Mouse (Mus musculus) bone marrow macrophage, adult 2 months (primary cell): ENCODE measurements around the gene Nkx2-2. TPM values are rescaled to one million over a fixed set of nuclear protein-coding genes. Genes with fewer than 3 reads are reported as not detected.
"Not testable (repeated sequence)": the region's sequence is repeated elsewhere in the genome, so short reads cannot be mapped to it uniquely, and the experiment has no call there.

Source experiments
- H3K27ac ChIP-seq: 2 replicates; pipeline ENCODE4 v1.5.1; 2012; ENCODE audit warnings: low read depth, low read length; ENCODE audit not compliant: insufficient read depth
- H3K4me1 ChIP-seq: 2 replicates; pipeline ENCODE4 v1.6.1; 2012; ENCODE audit warnings: low read length; ENCODE audit not compliant: control insufficient read depth, insufficient read depth
- H3K4me3 ChIP-seq: 2 replicates; pipeline ENCODE4 v1.5.1; 2012; ENCODE audit warnings: mild to moderate bottlenecking, low read length, moderate library complexity; ENCODE audit not compliant: insufficient read depth
- CTCF ChIP-seq: IDR thresholded peaks from 2 replicates; pipeline ENCODE4 v1.5.1; 2012; ENCODE audit warnings: low read depth, mild to moderate bottlenecking, low read length, moderate library complexity
- POLR2A ChIP-seq: IDR thresholded peaks from 2 replicates; pipeline ENCODE4 v1.6.1; 2012; ENCODE audit warnings: mild to moderate bottlenecking, low read depth, low read length, borderline replicate concordance
- polyA plus RNA-seq: library from polyadenylated mRNA; stranded (reverse); fragments of >200 nt; gene quantifications from 2 replicates; pipeline ENCODE4 v1.2.4, GENCODE M21; 2012; ENCODE audit not compliant: missing spikeins, insufficient read depth, insufficient read length

The Nkx2-2 gene
- polyA plus RNA-seq, 1 experiment, result not detected

DNA sequence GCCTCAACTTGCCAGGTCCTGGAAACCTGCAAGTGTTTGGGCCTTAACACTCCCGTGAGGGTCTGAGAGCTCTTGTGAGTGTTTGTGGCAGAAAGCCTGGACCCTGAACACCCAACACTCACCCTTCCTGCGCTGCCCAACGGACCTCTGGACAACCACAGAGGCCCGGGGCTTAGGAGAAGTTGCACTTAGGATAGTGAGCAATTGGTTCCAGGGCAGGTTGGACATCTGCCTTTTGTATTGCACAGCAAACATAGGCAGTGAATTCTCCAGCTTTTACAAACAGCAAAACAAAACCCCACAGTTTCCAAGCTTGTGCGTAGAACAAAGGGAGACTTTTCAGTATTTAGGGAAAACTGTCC is 12.8 kb downstream of the Nkx2-2 start:
- H3K4me3 ChIP-seq, result no peak overlapping the region
- 0 out of 2 replicates have a peak, but pooled peaks cover 4% of the 10 kb centered on the region for H3K4me1 ChIP-seq
- H3K27ac ChIP-seq, result no peak overlapping the region
- TF ChIP-seq CTCF, result no peak
- TF ChIP-seq POLR2A, result no peak

DNA sequence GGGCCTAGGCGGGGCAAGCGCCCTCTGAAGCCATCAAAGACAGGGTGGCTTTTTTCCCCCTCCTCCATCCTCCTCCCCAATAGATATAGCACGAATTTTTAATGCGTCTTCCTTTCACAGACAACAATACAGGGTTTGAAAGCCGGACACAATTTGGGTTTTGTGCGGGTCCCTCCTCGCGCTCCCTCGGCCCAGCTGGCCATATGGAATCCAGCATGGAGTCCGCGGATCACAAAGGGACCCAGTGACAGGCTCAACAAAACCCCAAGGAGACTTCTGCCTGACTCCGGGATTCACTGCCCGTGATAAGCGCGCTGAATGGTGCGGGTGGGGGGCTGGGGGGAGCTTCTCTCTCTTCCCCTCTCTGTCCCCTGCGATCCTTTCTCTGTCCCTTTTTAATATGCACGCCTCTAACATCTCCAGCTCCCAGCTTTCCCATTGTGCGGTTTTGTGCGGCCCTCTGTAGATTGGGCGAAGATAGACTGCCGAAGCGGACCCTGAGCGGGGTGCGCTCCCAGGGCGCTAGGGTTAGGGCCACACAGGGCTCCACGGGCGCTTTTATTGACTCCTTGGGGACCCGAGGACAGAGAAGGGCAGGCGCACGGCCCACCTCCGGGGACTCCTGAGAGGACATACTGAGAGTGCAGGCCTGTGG is 13.3 kb downstream of the Nkx2-2 start:
- Histone ChIP-seq H3K4me3 (no peak overlapping the region), H3K4me1 (0 out of 2 replicates have a peak, but pooled peaks cover 4% of the 10 kb centered on the region), H3K27ac (no peak overlapping the region)
- no peak for TF ChIP-seq CTCF

DNA sequence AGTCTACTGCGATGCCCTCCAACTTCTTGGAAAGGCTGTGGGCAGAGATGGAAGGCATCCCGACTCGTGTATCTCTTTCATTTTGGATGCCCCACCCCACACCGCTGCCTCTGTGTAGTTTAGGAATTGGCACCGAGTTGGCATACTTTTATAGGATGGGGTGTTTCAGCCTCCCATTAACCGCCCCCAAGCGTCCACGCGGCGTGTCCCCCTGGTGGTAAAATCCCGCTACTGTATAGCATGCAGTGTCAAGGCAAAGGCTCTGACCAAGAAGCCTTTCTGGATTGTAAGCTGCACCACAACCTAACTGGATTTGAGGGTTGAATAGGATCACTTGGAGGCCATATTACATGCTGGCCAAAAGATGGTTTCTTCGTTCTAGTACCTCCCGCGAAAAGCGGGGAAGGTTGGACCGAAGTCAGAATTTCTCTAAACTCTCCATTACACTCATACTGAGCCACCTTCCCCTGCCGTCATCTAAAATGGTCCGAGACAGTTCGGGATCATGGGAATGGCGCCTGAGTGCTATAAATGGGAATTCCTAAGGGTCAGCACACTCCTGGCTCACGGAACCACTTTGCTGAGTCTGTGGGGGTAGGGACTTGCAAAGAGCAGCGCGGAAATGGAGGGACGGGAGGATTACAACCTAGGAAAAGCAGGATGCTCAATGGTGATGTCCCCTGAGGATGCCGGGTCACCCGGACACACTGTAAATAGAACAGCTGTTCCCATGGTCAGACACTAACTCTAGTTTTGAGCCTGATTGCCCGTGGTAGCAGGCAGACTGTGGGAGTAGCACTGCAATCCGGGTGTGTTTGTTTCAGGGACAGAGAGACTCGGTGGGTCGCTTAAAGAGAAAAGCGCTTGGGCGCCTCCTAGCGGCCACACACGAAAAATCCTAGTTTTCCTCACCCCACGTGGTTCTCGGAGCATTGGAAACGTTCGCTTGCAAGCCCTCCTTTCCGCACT is 15.7 kb downstream of the Nkx2-2 start:
- Histone ChIP-seq H3K27ac (no peak overlapping the region), H3K4me3 (peak overlapping the region; percentile 15), H3K4me1 (0 out of 2 replicates have a peak, but pooled peaks cover 2% of the 10 kb centered on the region)
- TF ChIP-seq CTCF, result peak; percentile 74
- TF ChIP-seq POLR2A, result no peak

DNA sequence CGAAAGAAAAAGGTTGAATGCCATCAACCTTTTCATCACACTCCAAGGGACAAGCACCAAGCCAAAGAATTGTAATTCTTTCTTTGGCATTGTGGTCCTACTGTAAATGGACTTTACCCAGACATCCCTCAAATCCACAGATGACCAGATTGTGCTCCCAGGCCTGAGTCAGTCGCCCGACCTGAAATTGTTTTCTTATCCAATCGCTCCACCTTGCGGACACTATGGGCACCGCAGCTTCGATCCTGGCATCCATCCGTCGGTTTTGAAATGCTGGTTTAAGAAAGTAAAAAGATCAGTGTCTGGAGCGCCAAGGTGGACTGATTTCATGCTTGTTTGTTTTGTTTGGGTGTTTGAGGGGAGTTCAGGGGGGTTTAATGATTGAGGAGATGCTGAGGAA is 16.4 kb downstream of the Nkx2-2 start:
- H3K4me1 ChIP-seq, result 0 out of 2 replicates have a peak, but pooled peaks cover 2% of the 10 kb centered on the region
- no peak overlapping the region for H3K27ac ChIP-seq
- TF ChIP-seq POLR2A (no peak), CTCF (peak; percentile 58)
- H3K4me3 ChIP-seq, result peak overlapping the region; percentile 15

DNA sequence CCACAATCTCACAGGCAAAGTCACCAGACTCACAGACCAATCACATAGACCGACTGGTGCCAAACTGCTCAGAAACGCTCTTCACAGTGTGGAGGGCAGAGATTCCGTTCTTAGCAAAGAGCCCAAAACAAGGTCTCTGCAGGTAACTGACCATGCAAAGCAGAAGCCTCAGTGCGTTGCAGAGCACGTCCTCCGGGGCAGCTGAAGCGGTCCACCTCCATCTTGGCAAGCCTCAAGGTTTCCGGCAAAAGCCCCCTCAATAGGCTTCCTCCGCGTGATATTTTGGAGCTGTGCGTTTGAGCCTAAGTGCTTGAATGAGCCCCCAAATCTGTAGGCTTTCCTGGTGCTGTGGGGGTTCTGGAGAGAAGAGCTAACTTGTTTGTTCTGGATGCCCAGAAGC is 18.7 kb downstream of the Nkx2-2 start:
- no peak overlapping the region for H3K4me3 ChIP-seq
- 0 out of 2 replicates have a peak, but pooled peaks cover 2% of the 10 kb centered on the region for H3K4me1 ChIP-seq
- TF ChIP-seq CTCF (no peak), POLR2A (no peak)
- no peak overlapping the region for H3K27ac ChIP-seq

DNA sequence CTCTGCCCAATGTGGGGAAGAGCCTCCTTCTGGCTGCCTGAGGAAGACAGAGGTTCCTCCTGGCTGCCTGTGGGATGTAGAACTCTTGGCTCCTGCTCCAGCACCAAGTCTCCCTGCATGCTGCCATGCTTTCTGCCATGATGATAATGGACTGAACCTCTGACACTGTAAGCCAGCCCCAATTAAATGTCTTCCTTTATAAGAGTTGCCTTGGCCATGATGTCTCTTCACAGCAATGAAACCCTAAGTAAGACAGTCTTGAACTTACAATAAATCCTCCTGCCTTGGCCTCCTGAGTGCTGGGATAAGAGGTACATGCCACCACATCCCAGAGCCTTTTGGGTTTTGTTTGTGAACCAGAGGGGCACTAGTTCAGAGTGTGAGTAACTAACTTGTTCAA is 20.3 kb downstream of the Nkx2-2 start:
- no peak for TF ChIP-seq CTCF

DNA sequence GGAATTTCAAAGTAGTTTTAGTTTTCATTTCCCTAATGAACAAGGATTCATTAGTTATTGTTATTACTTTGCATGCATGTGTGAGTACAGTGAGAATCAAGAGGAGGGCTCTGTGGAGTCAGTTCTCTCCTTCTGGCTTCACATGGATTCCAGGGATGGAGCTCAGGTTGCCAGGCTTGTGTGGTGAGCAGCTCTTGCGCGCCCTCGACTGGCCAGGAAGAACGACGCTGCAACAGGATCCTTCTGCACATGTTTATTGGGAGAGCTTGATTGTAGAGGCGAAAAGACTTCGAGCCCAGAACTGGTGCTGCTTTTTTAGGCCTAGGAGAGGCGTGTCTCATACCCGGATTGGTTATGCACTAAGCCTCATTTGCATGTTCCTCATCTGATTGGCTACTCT is 23.5 kb downstream of the Nkx2-2 start:
- H3K4me1 ChIP-seq, H3K4me3 ChIP-seq, H3K27ac ChIP-seq: not testable (repeated sequence)

More for the DNA sequence above, 20.3 kb downstream of the Nkx2-2 start:
- H3K4me1 ChIP-seq, result 0 out of 2 replicates have a peak, but pooled peaks cover 2% of the 10 kb centered on the region
- H3K27ac ChIP-seq, result no peak overlapping the region
- no peak overlapping the region for H3K4me3 ChIP-seq

DNA sequence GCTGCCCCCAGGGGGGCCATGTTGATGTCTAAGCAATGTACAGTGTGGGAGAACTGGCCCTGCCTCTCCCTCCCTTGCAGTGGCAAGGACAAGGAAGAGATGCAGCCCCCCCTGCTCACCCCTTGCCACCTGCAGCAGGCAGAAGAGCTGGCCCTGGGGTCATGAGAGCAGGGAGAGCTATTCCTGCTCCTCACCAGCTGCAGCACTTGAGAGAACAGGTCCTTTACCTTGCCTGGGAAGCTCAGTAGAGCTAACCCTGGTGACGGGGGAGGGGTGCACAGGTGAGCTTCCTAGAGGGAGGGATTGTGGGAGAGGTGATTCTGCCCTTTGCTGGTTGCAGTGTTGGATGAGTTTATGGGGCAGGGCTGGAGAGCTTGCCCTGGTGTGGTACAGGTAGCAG is 28.2 kb downstream of the Nkx2-2 start:
- H3K27ac ChIP-seq, result no peak overlapping the region
- no peak for TF ChIP-seq CTCF
- no peak for TF ChIP-seq POLR2A
- no peaks in the 10 kb centered on the region for H3K4me1 ChIP-seq
- H3K4me3 ChIP-seq, result no peak overlapping the region

DNA sequence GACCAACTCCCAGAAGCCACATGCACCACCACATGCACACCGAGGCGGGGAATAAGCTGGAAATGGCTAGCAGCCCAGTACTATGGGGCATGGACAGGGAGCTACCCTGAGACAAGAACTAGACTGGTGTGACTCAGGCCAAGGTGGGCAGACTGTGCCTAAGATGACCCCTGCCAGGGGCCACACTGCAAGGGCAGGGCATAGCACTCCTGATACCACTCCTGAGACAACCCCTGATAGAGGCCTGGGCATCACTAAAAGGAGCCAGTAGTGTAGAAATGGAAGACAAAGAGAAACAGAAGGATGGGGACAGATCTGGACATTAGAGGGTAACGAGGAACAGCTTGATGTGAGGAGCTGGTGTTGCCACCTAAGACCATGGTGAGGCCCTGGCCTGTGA is 28.7 kb downstream of the Nkx2-2 start:
- Histone ChIP-seq H3K27ac (no peak overlapping the region), H3K4me3 (no peak overlapping the region), H3K4me1 (no peaks in the 10 kb centered on the region)
- TF ChIP-seq CTCF (no peak), POLR2A (no peak)

DNA sequence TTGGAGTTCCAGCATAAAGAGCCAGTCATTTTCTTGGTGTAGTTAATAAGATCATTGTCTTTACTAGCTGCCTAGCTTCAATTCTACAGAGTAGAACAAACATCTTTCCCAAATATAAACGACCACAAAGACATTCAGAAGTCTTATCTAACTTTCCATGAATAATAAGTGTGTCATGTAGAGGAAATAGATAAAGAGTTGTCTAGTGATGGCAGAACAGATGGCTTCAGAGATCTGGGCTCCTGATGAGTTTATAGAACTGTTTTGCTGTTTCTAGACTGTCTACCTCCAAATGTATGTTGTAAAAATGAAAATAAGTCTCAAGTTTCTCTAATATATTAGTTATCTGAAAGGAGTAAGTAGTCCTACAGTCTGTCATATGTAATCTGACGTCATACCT is 41.5 kb downstream of the Nkx2-2 start:
- Histone ChIP-seq H3K27ac (no peak overlapping the region), H3K4me3 (no peak overlapping the region), H3K4me1 (no peaks in the 10 kb centered on the region)
- TF ChIP-seq POLR2A (no peak), CTCF (no peak)

Other genes with a start within 250 kb of the Nkx2-2 start
- 73.7 and 78.8 TPM in 2 replicates for gene Xrn2, start 181.2 kb downstream of the Nkx2-2 start, polyA plus RNA-seq
- gene Nkx2-4, start 108.8 kb downstream of the Nkx2-2 start, polyA plus RNA-seq, result not detected in 2 replicates
- gene Pax1, start 167.7 kb upstream of the Nkx2-2 start, polyA plus RNA-seq, result not detected in 2 replicates